In the genomic region with DNA sequence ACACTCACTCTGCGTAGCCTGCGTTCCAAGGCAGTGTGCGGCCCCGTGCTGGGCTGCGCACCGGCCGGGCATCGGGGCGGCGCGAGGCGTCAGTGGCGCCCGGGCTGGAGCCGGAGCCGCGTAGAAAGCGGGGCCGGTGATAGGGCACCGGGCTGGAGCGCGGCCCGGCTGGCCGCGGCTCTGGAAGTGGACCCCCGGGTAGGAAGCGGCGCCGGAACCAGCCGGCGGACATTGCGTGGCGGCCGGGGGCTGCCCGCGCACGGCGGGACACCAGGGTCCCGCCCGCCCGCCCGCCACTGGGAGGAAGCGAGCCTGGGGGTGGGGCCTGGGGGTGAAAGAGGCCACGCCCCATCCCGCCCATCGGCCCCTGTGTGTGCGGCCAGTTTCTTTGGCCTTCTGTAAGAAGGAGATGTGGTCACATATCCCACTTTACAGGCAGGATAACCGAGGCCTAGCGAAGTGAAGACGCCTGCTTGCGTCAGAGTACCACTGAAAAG, we compare ENCODE assay signal across 8 mouse cellular contexts. TPM values are rescaled to one million over a fixed set of nuclear protein-coding genes. Genes with fewer than 3 reads are reported as not detected.
DNase-seq lines count a peak whose midpoint lies in the region; ATAC-seq and TF ChIP-seq lines count a peak whose summit lies in the region.

No protein-coding gene starts in this region.

- 1% methylated on average over 29 of the region's 51 CpGs for WGBS in liver, embryonic 14.5 days (ENCODE audit: insufficient replicate concordance)
- WGBS in thymus, adult 2 months = under 1% methylated on average over 51 of the region's 51 CpGs

- no peaks in the 10 kb centered on the region for H3K27me3 ChIP-seq in liver, embryonic 14.5 days (ENCODE audit: control insufficient read depth, insufficient read depth, low read length)
- no peaks in the 10 kb centered on the region for H3K27me3 ChIP-seq in thymus, adult 2 months (ENCODE audit: control insufficient read depth, insufficient read depth, low read length)

- H3K4me3 ChIP-seq in left cerebral cortex, adult 2 months = peak overlapping the region; percentile 57
- peak overlapping the region; percentile 65 to 67 for H3K4me3 ChIP-seq in liver, embryonic 14.5 days (ENCODE audit: insufficient read depth in 1 of 2, low read depth in 2 of 2, low read length in 2 of 2)
- peak overlapping the region; percentile 68 for H3K4me3 ChIP-seq in thymus, adult 2 months (ENCODE audit: control insufficient read depth, insufficient read depth, low read length)

- intact Hi-C loops in left cerebral cortex, adult 2 months (cut with DNase I) = no loop called here

- peak in 1 of 2 experiments; percentile 58 for DNase-seq in left cerebral cortex, adult 2 months (ENCODE audit: extremely low spot score in 1 of 2, low spot score in 2 of 2)
- no peak for DNase-seq in left cerebral cortex, adult 8-10 months (ENCODE audit: low spot score in 2 of 2)
- peak; percentile 51 to 56 for DNase-seq in cerebellum, postnatal 14 days
- DNase-seq in gastrocnemius, postnatal 10 days = peak; percentile 79
- DNase-seq in induced T-regulatory cell, adult 2 months (ENCODE audit: low read depth) = peak; percentile 85
- peak; percentile 26 to 48 (median 44) for DNase-seq in liver, embryonic 14.5 days (ENCODE audit: low read depth in 3 of 3, low spot score in 3 of 3)
- peak; percentile 61 for DNase-seq in natural killer cell, adult 2 months (ENCODE audit: low spot score in 2 of 2)
- DNase-seq in thymus, adult 2 months = peak; percentile 69

- peak; percentile 64 for ATAC-seq in liver, embryonic 14.5 days (ENCODE audit: insufficient read depth)

- peak overlapping the region; percentile 56 for H3K9ac ChIP-seq in liver, embryonic 14.5 days (replicated peaks)

- no peak for TF ChIP-seq CTCF in left cerebral cortex, adult 2 months (IDR thresholded peaks at IDR 0.05)
- no peak for TF ChIP-seq CTCF in liver, embryonic 14.5 days (IDR thresholded peaks at IDR 0.05; ENCODE audit: low read depth)
- no peak for TF ChIP-seq CTCF in thymus, adult 2 months (IDR thresholded peaks at IDR 0.05; ENCODE audit: borderline replicate concordance, control insufficient read depth, extremely low read depth, insufficient read depth, low read length, poor library complexity)

- TF ChIP-seq EP300 in liver, embryonic 14.5 days (IDR thresholded peaks at IDR 0.05; ENCODE audit: low read depth) = no peak

- TF ChIP-seq POLR2A in thymus, adult 2 months (IDR thresholded peaks at IDR 0.05; ENCODE audit: control insufficient read depth, extremely low read depth, insufficient read depth, low read length, poor library complexity) = no peak

- H3K4me1 ChIP-seq in liver, embryonic 14.5 days (replicated peaks; ENCODE audit: control insufficient read depth in 2 of 2, insufficient read depth in 2 of 2, low read length in 1 of 2) = peaks cover 0 to 20% of the 10 kb centered on the region in 2 experiments; a peak in 3 of 4 replicates
- H3K4me1 ChIP-seq in thymus, adult 2 months (replicated peaks; ENCODE audit: control insufficient read depth, insufficient read depth, low read length) = peaks cover 30% of the 10 kb centered on the region

- H3K27ac ChIP-seq in left cerebral cortex, adult 2 months = peak overlapping the region; percentile 74
- H3K27ac ChIP-seq in liver, embryonic 14.5 days = no peak overlapping the region
- no peak overlapping the region for H3K27ac ChIP-seq in thymus, adult 2 months (ENCODE audit: control insufficient read depth, insufficient read depth, low read length)

- no peaks in the 10 kb centered on the region; the same call in 1 of the 2 replicates for H3K36me3 ChIP-seq in liver, embryonic 14.5 days (replicated peaks; ENCODE audit: control insufficient read depth, insufficient read depth, low read depth)
- H3K36me3 ChIP-seq in thymus, adult 2 months (ENCODE audit: control insufficient read depth, insufficient read depth, low read length) = no peaks in the 10 kb centered on the region

- H3K4me2 ChIP-seq in liver, embryonic 14.5 days (ENCODE audit: low read depth) = peak overlapping the region; percentile 76

- H3K9me3 ChIP-seq in liver, embryonic 14.5 days (ENCODE audit: control insufficient read depth, low read length) = no peaks in the 10 kb centered on the region

RNA-seq across cellular contexts. Expression of a gene that starts 0.5 kb away (rescaled TPM):
- 10 to 100 TPM; 22.2 to 26.4 TPM for total RNA-seq in left cerebral cortex, adult 2 months (2021)
- total RNA-seq in left cerebral cortex, adult 8-10 months (2022) = 10 to 100 TPM; 23.4 to 26.9 (median 24.4) TPM
- total RNA-seq in gastrocnemius, postnatal 10 days (2021) = 10 to 100 TPM in 1 of 2 experiments, 1 to 10 TPM in 1; 8.0 to 10.0 TPM
- polyA plus RNA-seq in liver, embryonic 14.5 days (2012; rRNA removed) = 7.2 and 10.0 TPM in 2 replicates
- polyA plus RNA-seq in liver, embryonic 14.5 days (2014; fragmentation: Nextera tagmentation; extraction: Ambion mirVana) = 5.4 and 5.9 TPM in 2 replicates
- polyA plus RNA-seq in thymus, adult 2 months (2012; rRNA removed) = 53.9 and 58.6 TPM in 2 replicates

RNA-seq across cellular contexts. Expression of a gene that starts 3.9 kb away (rescaled TPM):
- total RNA-seq in left cerebral cortex, adult 2 months (2021) = 10 to 100 TPM; 60.3 to 61.1 TPM
- total RNA-seq in left cerebral cortex, adult 8-10 months (2022) = 10 to 100 TPM; 58.6 to 61.1 (median 59.1) TPM
- total RNA-seq in gastrocnemius, postnatal 10 days (2021) = 10 to 100 TPM; 57.2 to 70.5 TPM
- polyA plus RNA-seq in liver, embryonic 14.5 days (2012; rRNA removed) = 14.3 and 14.9 TPM in 2 replicates
- polyA plus RNA-seq in liver, embryonic 14.5 days (2014; fragmentation: Nextera tagmentation; extraction: Ambion mirVana) = 18.7 and 19.7 TPM in 2 replicates
- 145 and 176 TPM in 2 replicates for polyA plus RNA-seq in thymus, adult 2 months (2012; rRNA removed)

RNA-seq across cellular contexts. Expression of a gene that starts 23.4 kb away (rescaled TPM):
- 1 to 10 TPM in 1 of 2 experiments, under 1 TPM in 1; 0.82 to 1.1 TPM for total RNA-seq in left cerebral cortex, adult 2 months (2021)
- total RNA-seq in left cerebral cortex, adult 8-10 months (2022) = 1 to 10 TPM in 3 of 4 experiments, under 1 TPM in 1; 0.85 to 2.0 (median 1.7) TPM
- total RNA-seq in gastrocnemius, postnatal 10 days (2021) = under 1 TPM; 0.52 to 0.90 TPM
- 0.29 and 0.45 TPM in 2 replicates for polyA plus RNA-seq in liver, embryonic 14.5 days (2012; rRNA removed)
- polyA plus RNA-seq in liver, embryonic 14.5 days (2014; fragmentation: Nextera tagmentation; extraction: Ambion mirVana) = 0.06 and 0.08 TPM in 2 replicates
- 17.1 and 17.4 TPM in 2 replicates for polyA plus RNA-seq in thymus, adult 2 months (2012; rRNA removed)

RNA-seq across cellular contexts. Expression of a gene that starts 28.3 kb away (rescaled TPM):
- 100 to 1,000 TPM; 117 to 126 TPM for total RNA-seq in left cerebral cortex, adult 2 months (2021)
- total RNA-seq in left cerebral cortex, adult 8-10 months (2022) = 100 to 1,000 TPM; 112 to 132 (median 120) TPM
- 10 to 100 TPM; 31.1 to 38.8 TPM for total RNA-seq in gastrocnemius, postnatal 10 days (2021)
- 19.9 and 24.5 TPM in 2 replicates for polyA plus RNA-seq in liver, embryonic 14.5 days (2012; rRNA removed)
- polyA plus RNA-seq in liver, embryonic 14.5 days (2014; fragmentation: Nextera tagmentation; extraction: Ambion mirVana) = 6.5 and 8.1 TPM in 2 replicates
- polyA plus RNA-seq in thymus, adult 2 months (2012; rRNA removed) = 95.8 and 111 TPM in 2 replicates

RNA-seq across cellular contexts. Expression of a gene that starts 41.1 kb away (rescaled TPM):
- total RNA-seq in left cerebral cortex, adult 2 months (2021) = 1 to 10 TPM; 4.0 to 5.0 TPM
- total RNA-seq in left cerebral cortex, adult 8-10 months (2022) = 1 to 10 TPM; 3.3 to 4.9 (median 3.9) TPM
- under 1 TPM; 0.78 to 0.90 TPM for total RNA-seq in gastrocnemius, postnatal 10 days (2021)
- polyA plus RNA-seq in liver, embryonic 14.5 days (2012; rRNA removed) = 13.0 and 15.5 TPM in 2 replicates
- polyA plus RNA-seq in liver, embryonic 14.5 days (2014; fragmentation: Nextera tagmentation; extraction: Ambion mirVana) = 11.6 and 13.4 TPM in 2 replicates
- polyA plus RNA-seq in thymus, adult 2 months (2012; rRNA removed) = 13.1 and 17.9 TPM in 2 replicates

Comparison
In these comparisons a context has a peak if more than half of its experiments do, and no peak if none do; other contexts are left out.
1. DNase-seq: peak in cerebellum, postnatal 14 days (2 of 2), gastrocnemius, postnatal 10 days (single experiment), induced T-regulatory cell, adult 2 months (single experiment), liver, embryonic 14.5 days (3 of 3), natural killer cell, adult 2 months (2 of 2) and thymus, adult 2 months (single experiment); none in left cerebral cortex, adult 8-10 months (0 of 2).
2. Peak in every context shown above with its lines, with median percentiles within 50 percentile points of each other: H3K4me3 ChIP-seq.